Mouse (Mus musculus): ENCODE measurements around the gene Gata3. TPM values are rescaled to one million over a fixed set of nuclear protein-coding genes. Genes with fewer than 3 reads are reported as not detected.

Gata3 gene
- polyA plus RNA-seq, 1 experiment from 2014 or later: 4.8 TPM

DNA sequence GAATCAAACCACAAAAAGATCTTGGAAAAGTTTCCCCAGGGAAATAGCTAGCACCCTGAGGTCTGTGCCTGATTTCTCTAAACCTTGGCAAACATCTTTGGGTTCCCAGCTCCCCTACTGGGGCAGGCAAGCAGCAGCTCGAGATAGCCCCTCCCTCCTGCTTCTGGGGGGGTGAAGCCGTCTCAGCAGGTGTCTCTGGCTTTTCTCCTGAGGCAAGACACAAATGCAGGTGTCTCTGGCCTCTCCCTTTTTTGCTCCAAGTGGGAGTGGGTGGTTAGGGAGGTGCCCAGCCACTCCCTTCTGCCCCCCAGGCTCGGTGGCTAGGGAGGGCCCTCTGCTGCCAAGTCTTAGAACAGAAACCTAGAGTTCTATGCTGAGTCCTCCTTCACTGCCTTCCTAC, 62.2 kb downstream of the Gata3 start:
- H3K4me1 ChIP-seq (replicated peaks; ENCODE audit: control insufficient read depth, insufficient read depth, low read length): no peaks in the 10 kb centered on the region
- WGBS: 42% methylated on average over 3 of the region's 3 CpGs

DNA sequence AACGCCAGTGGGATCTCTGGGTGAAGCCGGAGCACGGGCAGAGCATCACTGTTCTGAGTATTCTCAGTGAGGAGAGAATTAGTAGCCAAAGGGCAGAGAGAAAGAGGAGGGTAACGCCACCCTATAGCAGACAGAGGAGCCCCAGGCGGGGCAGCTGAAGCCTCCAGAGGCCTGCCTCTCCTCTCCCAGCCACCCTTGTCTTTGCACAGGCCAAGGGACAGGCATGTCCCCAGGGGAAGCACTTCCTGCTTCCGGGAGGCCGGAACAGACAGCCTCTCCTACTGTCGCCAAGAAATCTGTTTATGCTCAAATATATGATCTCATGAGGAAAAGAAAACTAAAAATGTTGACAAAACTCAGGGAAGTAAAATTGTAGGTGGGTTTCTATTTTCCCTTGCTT, 69.2 kb downstream of the Gata3 start:
- Histone ChIP-seq H3K4me3 (ENCODE audit: low read depth, low read length) (no peak overlapping the region), H3K9ac (ENCODE audit: low read depth, low read length) (no peak overlapping the region), H3K27me3 (replicated peaks; ENCODE audit: control insufficient read depth, insufficient read depth, low read length) (no peaks in the 10 kb centered on the region), H3K27ac (ENCODE audit: low read depth, low read length) (no peak overlapping the region), H3K4me1 (replicated peaks; ENCODE audit: control insufficient read depth, insufficient read depth, low read length) (no peaks in the 10 kb centered on the region), H3K36me3 (ENCODE audit: control insufficient read depth, insufficient read depth, low read length) (no peaks in the 10 kb centered on the region), H3K4me2 (no peak overlapping the region), H3K9me3 (ENCODE audit: control insufficient read depth, low read length) (no peaks in the 10 kb centered on the region)
- WGBS: 80% methylated on average over 8 of the region's 8 CpGs
- DNase-seq (ENCODE audit: low spot score) (no peak), ATAC-seq (replicated peaks; ENCODE audit: low FRiP score) (no peak)

More for the DNA sequence above, 62.2 kb downstream of the Gata3 start:
- H3K4me2 ChIP-seq: no peak overlapping the region
- H3K36me3 ChIP-seq (ENCODE audit: control insufficient read depth, insufficient read depth, low read length): no peaks in the 10 kb centered on the region
- H3K9ac ChIP-seq (ENCODE audit: low read depth, low read length): no peak overlapping the region
- no peaks in the 10 kb centered on the region for H3K9me3 ChIP-seq (ENCODE audit: control insufficient read depth, low read length)
- DNase-seq (ENCODE audit: low spot score): no peak
- H3K27me3 ChIP-seq (replicated peaks; ENCODE audit: control insufficient read depth, insufficient read depth, low read length): no peaks in the 10 kb centered on the region
- no peak overlapping the region for H3K4me3 ChIP-seq (ENCODE audit: low read depth, low read length)
- no peak for ATAC-seq (replicated peaks; ENCODE audit: low FRiP score)
- no peak overlapping the region for H3K27ac ChIP-seq (ENCODE audit: low read depth, low read length)

- H3K9me3 ChIP-seq (ENCODE audit: control insufficient read depth, low read length): no peaks in the 10 kb centered on the region
- no peaks in the 10 kb centered on the region for H3K4me1 ChIP-seq (replicated peaks; ENCODE audit: control insufficient read depth, insufficient read depth, low read length)
- 49% methylated on average over 7 of the region's 7 CpGs for WGBS
- no peaks in the 10 kb centered on the region for H3K36me3 ChIP-seq (ENCODE audit: control insufficient read depth, insufficient read depth, low read length)
- H3K4me3 ChIP-seq (ENCODE audit: low read depth, low read length): no peak overlapping the region
- DNase-seq (ENCODE audit: low spot score): no peak
- H3K4me2 ChIP-seq: no peak overlapping the region
- no peak for ATAC-seq (replicated peaks; ENCODE audit: low FRiP score)
- H3K9ac ChIP-seq (ENCODE audit: low read depth, low read length): no peak overlapping the region
- H3K27ac ChIP-seq (ENCODE audit: low read depth, low read length): no peak overlapping the region
- no peaks in the 10 kb centered on the region for H3K27me3 ChIP-seq (replicated peaks; ENCODE audit: control insufficient read depth, insufficient read depth, low read length)
Measured at GRCm38 (mm10) chr2:9818177-9818785, 71.6 kb downstream of the Gata3 start.

Other genes starting within 250 kb of the Gata3 start
- gene 4930412O13Rik, start 8.8 kb downstream of the Gata3 start, polyA plus RNA-seq (2014; fragmentation: Nextera tagmentation; extraction: Ambion mirVana): not detected in 2 replicates
- not detected in 2 replicates for gene 9230102O04Rik, start 494 bp downstream of the Gata3 start, polyA plus RNA-seq (2014; fragmentation: Nextera tagmentation; extraction: Ambion mirVana)
- 14.9 and 18.6 TPM in 2 replicates for gene Taf3, start 158.6 kb upstream of the Gata3 start, polyA plus RNA-seq (2014; fragmentation: Nextera tagmentation; extraction: Ambion mirVana)
- 585 and 612 TPM in 2 replicates for gene Atp5c1, start 190.5 kb upstream of the Gata3 start, polyA plus RNA-seq (2014; fragmentation: Nextera tagmentation; extraction: Ambion mirVana)
- 35.3 and 37.9 TPM in 2 replicates for gene Kin, start 190.6 kb upstream of the Gata3 start, polyA plus RNA-seq (2014; fragmentation: Nextera tagmentation; extraction: Ambion mirVana)
- 259 and 294 TPM in 2 replicates for gene Itih2, start 241.4 kb upstream of the Gata3 start, polyA plus RNA-seq (2014; fragmentation: Nextera tagmentation; extraction: Ambion mirVana)

Measured in liver, embryonic 11.5 days (tissue).